Mouse (Mus musculus) CH12.LX (cell line): ENCODE measurements around the gene Rnaset2b. TPM values are rescaled to one million over a fixed set of nuclear protein-coding genes. Genes with fewer than 3 reads are reported as not detected.
"Not testable (repeated sequence)": the region's sequence is repeated elsewhere in the genome, so short reads cannot be mapped to it uniquely, and the experiment has no call there.

Experiments
- DNase-seq: peaks from one replicate; pipeline ENCODE4 v3.0.0-alpha.2; 2013; ENCODE audit errors: extremely low read depth
- H3K27ac ChIP-seq: 2 replicates; pipeline ENCODE4 v1.5.1; 2012; ENCODE audit warnings: low read depth, mild to moderate bottlenecking, control low read depth, moderate library complexity; ENCODE audit not compliant: insufficient read depth
- H3K27me3 ChIP-seq: replicated peaks from 2 replicates; pipeline ENCODE3; 2012; ENCODE audit warnings: inconsistent platforms
- H3K36me3 ChIP-seq, 2 experiments: replicated peaks in 1 of 2; 2 replicates each; pipeline versions ENCODE3 to v1.6.1; 2012; ENCODE audit warnings: inconsistent platforms in 1 of 2, low read length in 1 of 2, mild to moderate bottlenecking in 1 of 2, mixed read lengths in 1 of 2, moderate library complexity in 1 of 2; ENCODE audit not compliant: control insufficient read depth in 1 of 2, insufficient read depth in 1 of 2
- H3K4me1 ChIP-seq, 2 experiments: 2 replicates each; pipeline ENCODE4 v1.6.1; 2012; ENCODE audit warnings: inconsistent platforms in 1 of 2, moderate library complexity in 1 of 2; ENCODE audit not compliant: insufficient read depth in 2 of 2, control insufficient read depth in 1 of 2
- H3K4me2 ChIP-seq: 2 replicates; pipeline ENCODE4 v1.6.1; 2012; ENCODE audit warnings: low read depth, mild to moderate bottlenecking, control low read depth; ENCODE audit not compliant: poor library complexity, insufficient read depth, severe bottlenecking
- H3K4me3 ChIP-seq, 3 experiments: fragments of 150-350 bp in 1 of 3; sonication (generic) in 1 of 3; replicated peaks in 1 of 3; 2 replicates each; pipeline versions ENCODE3 to v1.5.1; 2011 to 2012; ENCODE audit warnings: low read depth in 2 of 3, low read length in 2 of 3, mild to moderate bottlenecking in 2 of 3, moderate library complexity in 2 of 3, control low read depth in 1 of 3, improper control_type of control experiment in 1 of 3, inconsistent platforms in 1 of 3, mixed read lengths in 1 of 3; ENCODE audit not compliant: poor library complexity in 1 of 3
- H3K79me2 ChIP-seq: replicated peaks from 2 replicates; pipeline ENCODE4 v1.6.1; 2012; ENCODE audit warnings: mild to moderate bottlenecking, moderate library complexity; ENCODE audit not compliant: control insufficient read depth, poor library complexity, insufficient read depth, severe bottlenecking; ENCODE audit errors: extremely low read depth
- H3K9ac ChIP-seq: 2 replicates; pipeline ENCODE4 v1.6.1; 2012; ENCODE audit warnings: low read depth, mild to moderate bottlenecking, control low read depth, moderate library complexity; ENCODE audit not compliant: insufficient read depth
- H3K9me3 ChIP-seq: replicated peaks from 2 replicates; pipeline ENCODE3; 2012; ENCODE audit warnings: low read length, inconsistent platforms, mixed read lengths
- dilution Hi-C: fragments of 300-500 bp; cut with MboI; formaldehyde crosslinking; loops from 2 replicates; pipeline ENCODE4 v1.14.3; 2020; ENCODE audit warnings: low sequenced_read_pairs; ENCODE audit not compliant: extremely low pct_unique_long_range_greater_than_20kb, extremely low pct_ligation_motif_present
- in situ Hi-C: fragments of 300-500 bp; cut with MboI; formaldehyde crosslinking; loops from 3 replicates; pipeline ENCODE4 v1.14.3; 2019; ENCODE audit warnings: low sequenced_read_pairs, low pct_ligation_motif_present, low pct_unique_long_range_greater_than_20kb, mixed read lengths
- polyA plus RNA-seq: library from polyadenylated mRNA; unstranded; fragments of >175 nt; gene quantifications from 2 replicates; pipeline ENCODE4 v1.2.1, GENCODE M21; 2012; ENCODE audit warnings: low read depth; ENCODE audit not compliant: insufficient read length
- total RNA-seq, 2 experiments: library from RNA; depleted of rRNA; stranded (reverse); fragments of 300-350 nt in 1 of 2; fragments of >200 nt in 1 of 2; gene quantifications; 2 replicates each; pipeline ENCODE4 v1.2.3; 2012 to 2014

The Rnaset2b gene
- total and polyA plus RNA-seq, 3 experiments, result 124 to 234 (median 178) TPM

GRCm38 (mm10) chr17:6996826-6997225 is 26.4 kb downstream of the Rnaset2b start:
- DNase-seq, H3K4me3 ChIP-seq, H3K4me2 ChIP-seq, H3K4me1 ChIP-seq, H3K27me3 ChIP-seq, H3K27ac ChIP-seq, in situ Hi-C loops, H3K9ac ChIP-seq, dilution Hi-C loops, H3K9me3 ChIP-seq, H3K79me2 ChIP-seq: not testable (repeated sequence)
- H3K36me3 ChIP-seq, result peaks cover 0 to 12% of the 10 kb centered on the region in 2 experiments

GRCm38 (mm10) chr17:6997778-6998490 is 27.5 kb downstream of the Rnaset2b start:
- H3K79me2 ChIP-seq, H3K4me2 ChIP-seq, DNase-seq, in situ Hi-C loops, H3K9ac ChIP-seq, H3K4me1 ChIP-seq, H3K36me3 ChIP-seq, H3K9me3 ChIP-seq, H3K27me3 ChIP-seq, H3K4me3 ChIP-seq, dilution Hi-C loops, H3K27ac ChIP-seq: not testable (repeated sequence)

- H3K79me2 ChIP-seq, H3K4me1 ChIP-seq, DNase-seq, H3K4me3 ChIP-seq, in situ Hi-C loops, H3K4me2 ChIP-seq, H3K9ac ChIP-seq, H3K36me3 ChIP-seq, H3K27me3 ChIP-seq, H3K27ac ChIP-seq, H3K9me3 ChIP-seq, dilution Hi-C loops: not testable (repeated sequence)
Observed at GRCm38 (mm10) chr17:7001790-7002585, 31.6 kb downstream of the Rnaset2b start.

- H3K4me2 ChIP-seq, dilution Hi-C loops, H3K9me3 ChIP-seq, H3K4me3 ChIP-seq, H3K9ac ChIP-seq, H3K36me3 ChIP-seq, H3K27me3 ChIP-seq, H3K4me1 ChIP-seq, H3K79me2 ChIP-seq, in situ Hi-C loops, DNase-seq, H3K27ac ChIP-seq: not testable (repeated sequence)
Observed at GRCm38 (mm10) chr17:7003392-7003791, 33.0 kb downstream of the Rnaset2b start.

DNA sequence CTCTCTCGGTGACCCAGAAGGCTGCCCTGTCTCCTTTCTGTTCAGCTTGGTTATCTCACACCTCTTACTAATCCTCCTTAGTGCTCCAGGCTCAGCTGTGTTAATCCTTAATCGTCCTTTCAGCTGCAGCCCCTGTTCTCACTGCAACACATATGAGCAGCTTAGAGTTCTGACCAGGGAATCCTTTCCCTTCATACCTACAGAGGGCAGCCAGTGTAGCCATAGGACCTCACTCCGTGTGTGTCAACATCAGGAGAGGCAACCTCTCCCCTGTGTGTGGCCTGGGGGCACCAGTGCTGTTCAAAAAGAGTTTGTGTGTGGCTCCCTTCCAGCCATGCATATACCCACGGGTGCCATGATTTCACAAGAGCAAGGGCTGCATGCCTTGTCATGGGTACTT is 35.2 kb downstream of the Rnaset2b start:
- H3K4me1 ChIP-seq, DNase-seq, H3K9me3 ChIP-seq, H3K27me3 ChIP-seq, H3K36me3 ChIP-seq, H3K4me2 ChIP-seq, in situ Hi-C loops, H3K4me3 ChIP-seq, dilution Hi-C loops, H3K9ac ChIP-seq, H3K79me2 ChIP-seq, H3K27ac ChIP-seq: not testable (repeated sequence)

- dilution Hi-C loops, H3K36me3 ChIP-seq, H3K4me1 ChIP-seq, H3K27ac ChIP-seq, H3K4me3 ChIP-seq, H3K9ac ChIP-seq, H3K27me3 ChIP-seq, H3K4me2 ChIP-seq, in situ Hi-C loops, H3K9me3 ChIP-seq, H3K79me2 ChIP-seq, DNase-seq: not testable (repeated sequence)
Observed at GRCm38 (mm10) chr17:7008885-7009284, 38.5 kb downstream of the Rnaset2b start.
